Mouse (Mus musculus) layer of hippocampus, adult 2 months (tissue): ENCODE data around the gene Sel1l2. TPM values are rescaled to one million over a fixed set of nuclear protein-coding genes. Genes with fewer than 3 reads are reported as not detected.
A peak's percentile ranks its signal among the peaks of the same experiment; 100 is the strongest.

Experiments used
- DNase-seq, 2 experiments: peaks; one replicate each; pipeline ENCODE4 v3.0.0; 2022; ENCODE audit warnings: low spot score in 2 of 2
- H3K27ac ChIP-seq: fragments of 200-600 bp; 2 replicates; pipeline ENCODE4 v1.8.1; 2022
- H3K4me3 ChIP-seq: fragments of 200-600 bp; 2 replicates; pipeline ENCODE4 v1.8.1; 2022; ENCODE audit warnings: mild to moderate bottlenecking
- CTCF ChIP-seq: fragments of 200-600 bp; conservative IDR thresholded peaks from 2 replicates; pipeline ENCODE4 v1.8.1; 2022; ENCODE audit warnings: antibody characterized with exemption, mild to moderate bottlenecking, moderate library complexity
- long read RNA-seq, 2 experiments: library from polyadenylated mRNA; stranded (forward); transcript quantifications; one replicate each; pipeline ENCODE4 v2.0.0; 2021; ENCODE audit warnings: borderline mapping rate in 2 of 2
- total RNA-seq, 2 experiments: library from RNA; stranded (reverse); gene quantifications; 2 replicates each; pipeline ENCODE4 v1.2.3; 2021

Sel1l2 gene
- total RNA-seq = not detected
- long read RNA-seq, experiment 1 = 0 reads
- long read RNA-seq, experiment 2 = 0 reads

GRCm38 (mm10) chr2:140389525-140389924, at the start of gene Sel1l2:
Sel1l2 (minus strand) TSS chr2:140389706.
- Histone ChIP-seq H3K4me3 (no peak within 1 kb of the TSS), H3K27ac (no peak within 1 kb of the TSS)
- DNase-seq = no peak
- no peak for TF ChIP-seq CTCF

GRCm38 (mm10) chr2:140439081-140439480, 49.6 kb upstream of the Sel1l2 start:
- DNase-seq = no peak
- no peak for TF ChIP-seq CTCF
- no peak overlapping the region for H3K4me3 ChIP-seq
- no peak overlapping the region for H3K27ac ChIP-seq

- DNase-seq = peak; percentile 30 to 49
- Histone ChIP-seq H3K27ac (no peak overlapping the region), H3K4me3 (no peak overlapping the region)
- peak; percentile 88 for TF ChIP-seq CTCF
These were observed 37.8 kb upstream of the Sel1l2 start for GRCm38 (mm10) chr2:140427283-140427682.

GRCm38 (mm10) chr2:140425844-140426243, 36.3 kb upstream of the Sel1l2 start:
- TF ChIP-seq CTCF = no peak
- Histone ChIP-seq H3K4me3 (no peak overlapping the region), H3K27ac (no peak overlapping the region)
- no peak for DNase-seq

- peak overlapping the region; percentile 83 for H3K4me3 ChIP-seq
- H3K27ac ChIP-seq = peak overlapping the region; percentile 87
- no peak for TF ChIP-seq CTCF
- DNase-seq = peak; percentile 2 to 12
These were observed 6.3 kb upstream of the Sel1l2 start for GRCm38 (mm10) chr2:140395744-140396231.

GRCm38 (mm10) chr2:140395179-140395578, 5.7 kb upstream of the Sel1l2 start, which contains the start of gene Macrod2:
Macrod2 (plus strand) TSS chr2:140395309.
- TF ChIP-seq CTCF = peak; percentile 30
- H3K4me3 ChIP-seq = peak within 1 kb of the TSS; percentile 83
- peak within 1 kb of the TSS; percentile 87 for H3K27ac ChIP-seq
- DNase-seq = peak; percentile 98

- Histone ChIP-seq H3K4me3 (no peak overlapping the region), H3K27ac (no peak overlapping the region)
- no peak for DNase-seq
- TF ChIP-seq CTCF = no peak
These were observed 24.7 kb downstream of the Sel1l2 start for GRCm38 (mm10) chr2:140364804-140365203.

GRCm38 (mm10) chr2:140359905-140360304, 29.6 kb downstream of the Sel1l2 start:
- no peak overlapping the region for H3K4me3 ChIP-seq
- no peak for DNase-seq
- no peak for TF ChIP-seq CTCF
- H3K27ac ChIP-seq = no peak overlapping the region

GRCm38 (mm10) chr2:140342394-140342793, 47.1 kb downstream of the Sel1l2 start:
- Histone ChIP-seq H3K27ac (no peak overlapping the region), H3K4me3 (no peak overlapping the region)
- TF ChIP-seq CTCF = no peak
- DNase-seq = no peak

- H3K27ac ChIP-seq = no peak overlapping the region
- DNase-seq = no peak
- H3K4me3 ChIP-seq = no peak overlapping the region
- TF ChIP-seq CTCF = no peak
These were observed 58.8 kb downstream of the Sel1l2 start for GRCm38 (mm10) chr2:140330508-140331306.

- H3K27ac ChIP-seq = no peak overlapping the region
- no peak overlapping the region for H3K4me3 ChIP-seq
- no peak for DNase-seq
- no peak for TF ChIP-seq CTCF
These were observed 86.4 kb downstream of the Sel1l2 start for GRCm38 (mm10) chr2:140302976-140303708.

- DNase-seq = no peak
- Histone ChIP-seq H3K4me3 (no peak overlapping the region), H3K27ac (no peak overlapping the region)
- no peak for TF ChIP-seq CTCF
These were observed 92.4 kb downstream of the Sel1l2 start for GRCm38 (mm10) chr2:140297155-140297554.

GRCm38 (mm10) chr2:140293820-140294219, 95.7 kb downstream of the Sel1l2 start:
- no peak overlapping the region for H3K4me3 ChIP-seq
- no peak for TF ChIP-seq CTCF
- DNase-seq = peak; percentile 10 to 40
- H3K27ac ChIP-seq = no peak overlapping the region

- no peak for TF ChIP-seq CTCF
- no peak for DNase-seq
- Histone ChIP-seq H3K27ac (no peak overlapping the region), H3K4me3 (no peak overlapping the region)
These were observed 108.7 kb downstream of the Sel1l2 start for GRCm38 (mm10) chr2:140280808-140281207.
